Mouse (Mus musculus): ENCODE data around the gene Cntrl.

GRCm38 (mm10) chr2:35163396-35163795 lies 54.1 kb downstream of the Cntrl start:
- no peak for TF ChIP-seq ZC3H11A (IDR thresholded peaks at IDR 0.05; ENCODE audit: borderline replicate concordance, low read depth, low read length)
- TF ChIP-seq HCFC1 (IDR thresholded peaks at IDR 0.05; ENCODE audit: borderline replicate concordance, insufficient read depth, low read length) = no peak
- TF ChIP-seq CHD2 (IDR thresholded peaks at IDR 0.05; ENCODE audit: low read depth, low read length) = no peak
- TF ChIP-seq ZNF384 (IDR thresholded peaks at IDR 0.05; ENCODE audit: low read depth, low read length) = no peak
